Mouse (Mus musculus): Measurements from ENCODE around the gene Igf2bp2. TPM values are rescaled to one million over a fixed set of nuclear protein-coding genes. Genes with fewer than 3 reads are reported as not detected.

Igf2bp2 gene
- total and polyA plus RNA-seq, 3 experiments, result 0.43 to 1.5 (median 0.51) TPM

DNA sequence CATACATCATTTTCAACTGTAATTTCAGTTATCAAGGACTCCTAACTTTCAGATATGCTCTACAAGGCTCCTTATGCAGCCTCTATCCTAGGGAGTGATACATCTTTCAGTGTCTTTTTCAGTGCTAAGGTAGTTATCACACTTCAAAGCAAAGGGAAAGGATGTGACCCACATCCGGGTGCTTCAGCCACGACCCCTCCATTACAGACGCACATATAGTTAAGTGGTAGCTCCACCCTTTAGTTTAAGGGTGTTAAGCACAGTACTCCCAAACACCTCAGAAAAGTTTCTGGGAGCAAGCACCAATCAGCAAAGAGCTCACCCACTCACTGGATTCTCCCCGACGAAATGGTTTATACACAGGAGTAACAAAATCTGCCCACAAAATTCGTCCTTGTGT lies 88.0 kb downstream of the Igf2bp2 start:
- no peaks in the 10 kb centered on the region for H3K79me2 ChIP-seq (replicated peaks; ENCODE audit: control insufficient read depth, extremely low read depth, insufficient read depth, poor library complexity, severe bottlenecking)
- no peak overlapping the region for H3K9ac ChIP-seq (ENCODE audit: insufficient read depth, low read depth)
- dilution Hi-C loops (cut with MboI; ENCODE audit: extremely low pct_ligation_motif_present, extremely low pct_unique_long_range_greater_than_20kb, low sequenced_read_pairs), result no loop called here
- DNase-seq (ENCODE audit: extremely low read depth), result no peak
- H3K4me2 ChIP-seq (ENCODE audit: insufficient read depth, low read depth, poor library complexity, severe bottlenecking), result no peak overlapping the region
- no peak overlapping the region for H3K4me3 ChIP-seq (replicated peaks in 1 of 3; ENCODE audit: low read depth in 2 of 3, low read length in 2 of 3, poor library complexity in 1 of 3)
- no peak for TF ChIP-seq ZNF384 (IDR thresholded peaks at IDR 0.05; ENCODE audit: low read depth, low read length)
- H3K9me3 ChIP-seq (replicated peaks; ENCODE audit: low read length), result no peaks in the 10 kb centered on the region
- no peak overlapping the region for H3K27ac ChIP-seq (ENCODE audit: insufficient read depth, low read depth)
- in situ Hi-C loops (cut with MboI; ENCODE audit: low pct_ligation_motif_present, low pct_unique_long_range_greater_than_20kb, low sequenced_read_pairs), result no loop called here
- H3K27me3 ChIP-seq (replicated peaks), result no peaks in the 10 kb centered on the region
- H3K4me1 ChIP-seq (ENCODE audit: control insufficient read depth in 1 of 2, insufficient read depth in 2 of 2), result peaks cover 5 to 14% of the 10 kb centered on the region in 2 experiments
- no peaks in the 10 kb centered on the region for H3K36me3 ChIP-seq (replicated peaks in 1 of 2; ENCODE audit: control insufficient read depth in 1 of 2, insufficient read depth in 1 of 2, low read length in 1 of 2)

DNA sequence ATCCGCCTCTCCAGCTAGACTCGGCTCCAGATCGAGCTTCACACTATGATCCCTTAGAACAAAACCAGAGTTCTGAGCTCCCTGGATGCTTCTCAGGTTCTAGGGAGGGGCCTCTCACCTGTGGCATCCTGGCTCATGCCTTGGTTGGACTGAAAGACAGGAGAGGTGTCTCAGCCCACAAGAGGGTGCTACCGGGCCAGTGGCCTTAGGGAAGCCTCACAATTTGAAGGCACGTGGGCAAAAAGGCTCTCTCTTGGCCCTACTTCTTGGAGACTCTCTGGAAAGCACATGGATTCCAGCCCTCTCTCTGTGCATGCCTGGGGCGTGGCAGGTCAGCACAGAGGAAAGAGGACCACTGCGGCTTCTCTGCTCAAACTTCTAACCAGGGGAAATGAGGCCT lies 91.7 kb downstream of the Igf2bp2 start:
- Histone ChIP-seq H3K4me2 (ENCODE audit: insufficient read depth, low read depth, poor library complexity, severe bottlenecking) (no peak overlapping the region), H3K36me3 (replicated peaks in 1 of 2; ENCODE audit: control insufficient read depth in 1 of 2, insufficient read depth in 1 of 2, low read length in 1 of 2) (no peaks in the 10 kb centered on the region), H3K9me3 (replicated peaks; ENCODE audit: low read length) (no peaks in the 10 kb centered on the region), H3K9ac (ENCODE audit: insufficient read depth, low read depth) (no peak overlapping the region), H3K4me3 (replicated peaks in 1 of 3; ENCODE audit: low read depth in 2 of 3, low read length in 2 of 3, poor library complexity in 1 of 3) (no peak overlapping the region), H3K4me1 (ENCODE audit: control insufficient read depth in 1 of 2, insufficient read depth in 2 of 2) (peaks cover 9 to 32% of the 10 kb centered on the region in 2 experiments), H3K27ac (ENCODE audit: insufficient read depth, low read depth) (no peak overlapping the region), H3K27me3 (replicated peaks) (no peaks in the 10 kb centered on the region), H3K79me2 (replicated peaks; ENCODE audit: control insufficient read depth, extremely low read depth, insufficient read depth, poor library complexity, severe bottlenecking) (no peaks in the 10 kb centered on the region)
- no peak for DNase-seq (ENCODE audit: extremely low read depth)
- TF ChIP-seq NRF1 (IDR thresholded peaks at IDR 0.05; ENCODE audit: low read depth, low read length) (no peak), SMC3 (IDR thresholded peaks at IDR 0.05; ENCODE audit: low read depth, low read length) (peak; percentile 43), RCOR1 (conservative IDR thresholded peaks at IDR 0.05; ENCODE audit: low read depth, low read length) (no peak), CTCF (conservative IDR thresholded peaks at IDR 0.05 in 1 of 2, IDR thresholded peaks at IDR 0.05 in 1 of 2; ENCODE audit: low read depth in 2 of 2, low read length in 2 of 2) (peak in 1 of 2 experiments; percentile 65; a peak in 2 of 4 replicates), RAD21 (IDR thresholded peaks at IDR 0.05; ENCODE audit: low read depth, low read length) (peak; percentile 47), MAX (IDR thresholded peaks at IDR 0.05; ENCODE audit: low read length) (peak; percentile 77), BHLHE40 (IDR thresholded peaks at IDR 0.05; ENCODE audit: low read depth, low read length) (peak; percentile 21; the same call in 1 of the 2 replicates), MYC (IDR thresholded peaks at IDR 0.05; ENCODE audit: low read depth, low read length) (0 out of 2 replicates have a peak, but pooled peaks have one; percentile 19)
- in situ Hi-C loops (cut with MboI; ENCODE audit: low pct_ligation_motif_present, low pct_unique_long_range_greater_than_20kb, low sequenced_read_pairs), result no loop called here
- dilution Hi-C loops (cut with MboI; ENCODE audit: extremely low pct_ligation_motif_present, extremely low pct_unique_long_range_greater_than_20kb, low sequenced_read_pairs), result no loop called here

DNA sequence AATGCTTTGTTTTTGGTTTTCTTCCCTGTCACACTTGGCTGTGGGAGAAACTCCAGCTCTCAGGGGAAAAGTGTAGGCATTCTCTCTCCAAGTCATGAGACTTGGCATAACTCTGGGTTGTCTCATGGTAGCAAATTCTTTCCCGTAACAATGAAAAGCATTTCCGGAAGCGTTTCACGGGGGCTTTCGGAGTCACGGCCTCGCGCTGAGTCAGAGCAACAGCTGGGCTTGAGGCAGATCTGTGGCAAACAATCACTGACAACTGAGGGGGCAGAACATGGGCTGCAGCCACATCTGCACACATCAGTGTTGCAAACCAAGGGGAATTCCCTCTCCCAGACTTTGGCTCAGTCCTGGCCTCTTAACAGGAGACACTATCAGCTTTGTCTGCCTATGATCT lies 95.7 kb downstream of the Igf2bp2 start:
- peak; percentile 32; the same call in 1 of the 2 replicates for TF ChIP-seq ETS1 (conservative IDR thresholded peaks at IDR 0.05; ENCODE audit: low read depth, low read length)
- TF ChIP-seq RCOR1 (conservative IDR thresholded peaks at IDR 0.05; ENCODE audit: low read depth, low read length), result no peak
- H3K4me3 ChIP-seq (replicated peaks in 1 of 3; ENCODE audit: low read depth in 2 of 3, low read length in 2 of 3, poor library complexity in 1 of 3), result no peak overlapping the region
- no peak overlapping the region for H3K9ac ChIP-seq (ENCODE audit: insufficient read depth, low read depth)
- H3K9me3 ChIP-seq (replicated peaks; ENCODE audit: low read length), result peaks cover 4% of the 10 kb centered on the region
- DNase-seq (ENCODE audit: extremely low read depth), result no peak
- no peaks in the 10 kb centered on the region for H3K36me3 ChIP-seq (replicated peaks in 1 of 2; ENCODE audit: control insufficient read depth in 1 of 2, insufficient read depth in 1 of 2, low read length in 1 of 2)
- H3K79me2 ChIP-seq (replicated peaks; ENCODE audit: control insufficient read depth, extremely low read depth, insufficient read depth, poor library complexity, severe bottlenecking), result no peaks in the 10 kb centered on the region
- no peak overlapping the region for H3K4me2 ChIP-seq (ENCODE audit: insufficient read depth, low read depth, poor library complexity, severe bottlenecking)
- dilution Hi-C loops (cut with MboI; ENCODE audit: extremely low pct_ligation_motif_present, extremely low pct_unique_long_range_greater_than_20kb, low sequenced_read_pairs) (no loop called here), in situ Hi-C loops (cut with MboI; ENCODE audit: low pct_ligation_motif_present, low pct_unique_long_range_greater_than_20kb, low sequenced_read_pairs) (no loop called here)
- no peak overlapping the region for H3K27ac ChIP-seq (ENCODE audit: insufficient read depth, low read depth)
- H3K27me3 ChIP-seq (replicated peaks), result no peaks in the 10 kb centered on the region
- peaks cover 3 to 27% of the 10 kb centered on the region in 2 experiments for H3K4me1 ChIP-seq (ENCODE audit: control insufficient read depth in 1 of 2, insufficient read depth in 2 of 2)

Measured in CH12.LX (cell line).